Mouse (Mus musculus): ENCODE results near the gene Gripap1. TPM values are rescaled to one million over a fixed set of nuclear protein-coding genes. Genes with fewer than 3 reads are reported as not detected.

The Gripap1 gene
- polyA plus RNA-seq, 2 experiments, result 17.7 to 31.3 TPM

DNA sequence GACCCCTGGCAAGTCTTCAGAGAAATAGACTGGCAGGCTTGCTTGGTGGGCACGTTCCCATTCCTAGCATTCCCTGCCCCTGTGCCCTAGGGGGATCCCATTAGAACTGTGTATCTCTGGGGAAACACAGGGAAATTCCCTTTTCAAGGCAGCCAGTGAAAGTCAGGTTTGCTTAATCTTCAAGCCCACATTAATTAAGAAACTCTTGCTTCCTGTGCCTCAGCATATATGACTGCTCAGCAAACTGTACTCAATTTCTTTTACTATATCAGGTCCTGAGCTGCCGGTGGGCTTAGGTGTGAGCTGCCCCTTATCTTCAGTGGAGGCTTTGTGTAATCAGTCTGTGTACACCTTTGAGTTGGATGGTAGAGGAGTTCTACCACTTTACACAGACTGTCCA, 76.2 kb downstream of the Gripap1 start:
- DNase-seq (ENCODE audit: low read depth in 3 of 3, low spot score in 3 of 3) (no peak), ATAC-seq (ENCODE audit: insufficient read depth) (no peak)
- no peak overlapping the region for H3K27ac ChIP-seq
- peaks cover 0 to 9% of the 10 kb centered on the region in 2 experiments; a peak in 1 of 4 replicates for H3K4me1 ChIP-seq (replicated peaks; ENCODE audit: control insufficient read depth in 2 of 2, insufficient read depth in 2 of 2, low read length in 1 of 2)
- H3K9ac ChIP-seq (replicated peaks), result no peak overlapping the region
- no peak overlapping the region for H3K4me2 ChIP-seq (ENCODE audit: low read depth)
- 53% methylated on average over 2 of the region's 2 CpGs for WGBS (ENCODE audit: insufficient replicate concordance)
- H3K36me3 ChIP-seq (replicated peaks; ENCODE audit: control insufficient read depth, insufficient read depth, low read depth), result peaks cover 9% of the 10 kb centered on the region
- H3K27me3 ChIP-seq (ENCODE audit: control insufficient read depth, insufficient read depth, low read length), result no peaks in the 10 kb centered on the region
- H3K4me3 ChIP-seq (ENCODE audit: insufficient read depth in 1 of 2, low read depth in 2 of 2, low read length in 2 of 2), result no peak overlapping the region
- TF ChIP-seq CTCF (IDR thresholded peaks at IDR 0.05; ENCODE audit: low read depth), result no peak
- TF ChIP-seq EP300 (IDR thresholded peaks at IDR 0.05; ENCODE audit: low read depth), result no peak
- H3K9me3 ChIP-seq (ENCODE audit: control insufficient read depth, low read length), result no peaks in the 10 kb centered on the region

DNA sequence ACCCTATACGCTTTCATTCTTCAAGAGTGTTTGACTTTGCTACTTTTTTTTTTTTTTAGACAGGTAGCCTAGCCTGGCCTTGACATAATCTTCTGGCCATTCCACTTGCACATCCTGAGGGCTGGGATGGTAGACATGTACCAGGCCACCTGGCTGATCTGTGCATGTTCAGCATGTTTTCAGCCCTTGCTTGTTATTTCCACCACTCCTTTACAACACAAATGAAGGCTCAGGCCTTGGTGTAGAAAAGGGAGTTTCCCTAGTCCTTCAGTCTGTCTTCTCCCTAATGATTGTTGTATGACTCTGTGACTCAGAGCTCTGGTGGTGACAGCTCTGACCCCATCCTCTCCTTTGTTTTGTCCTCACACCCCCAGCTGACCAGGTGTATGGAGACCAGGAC, 77.6 kb downstream of the Gripap1 start:
- 82% methylated on average over 1 of the region's 1 CpGs for WGBS (ENCODE audit: insufficient replicate concordance)
- TF ChIP-seq EP300 (IDR thresholded peaks at IDR 0.05; ENCODE audit: low read depth), result no peak
- no peak for TF ChIP-seq CTCF (IDR thresholded peaks at IDR 0.05; ENCODE audit: low read depth)

DNA sequence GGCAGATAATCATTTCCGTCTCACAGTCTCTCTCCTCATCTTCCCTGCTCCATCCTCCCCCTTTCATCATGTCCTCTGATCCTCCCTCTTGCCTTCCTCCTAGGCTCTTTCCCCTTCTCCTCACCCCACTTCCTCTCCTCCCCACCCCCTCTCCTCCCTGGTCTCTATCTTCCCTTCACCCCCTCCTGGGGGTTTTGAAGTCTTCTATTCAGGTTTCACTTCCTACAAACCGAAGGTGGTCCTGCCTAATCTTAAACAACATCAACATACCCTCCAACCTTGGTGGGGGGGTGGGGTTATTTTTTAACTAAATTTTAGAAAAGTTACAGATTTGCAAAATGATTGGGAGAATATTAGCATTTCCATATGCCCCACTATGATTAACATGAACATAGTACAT, 78.9 kb downstream of the Gripap1 start:
- Histone ChIP-seq H3K27me3 (ENCODE audit: control insufficient read depth, insufficient read depth, low read length) (no peaks in the 10 kb centered on the region), H3K9me3 (ENCODE audit: control insufficient read depth, low read length) (no peaks in the 10 kb centered on the region), H3K9ac (replicated peaks) (no peak overlapping the region), H3K4me3 (ENCODE audit: insufficient read depth in 1 of 2, low read depth in 2 of 2, low read length in 2 of 2) (no peak overlapping the region), H3K36me3 (replicated peaks; ENCODE audit: control insufficient read depth, insufficient read depth, low read depth) (peaks cover 20% of the 10 kb centered on the region), H3K4me2 (ENCODE audit: low read depth) (no peak overlapping the region), H3K27ac (no peak overlapping the region), H3K4me1 (replicated peaks; ENCODE audit: control insufficient read depth in 2 of 2, insufficient read depth in 2 of 2, low read length in 1 of 2) (peaks cover 0 to 3% of the 10 kb centered on the region in 2 experiments; a peak in 1 of 4 replicates)
- WGBS (ENCODE audit: insufficient replicate concordance), result 43% methylated on average over 2 of the region's 2 CpGs
- ATAC-seq (ENCODE audit: insufficient read depth) (no peak), DNase-seq (ENCODE audit: low read depth in 3 of 3, low spot score in 3 of 3) (no peak)
- TF ChIP-seq EP300 (IDR thresholded peaks at IDR 0.05; ENCODE audit: low read depth) (no peak), CTCF (IDR thresholded peaks at IDR 0.05; ENCODE audit: low read depth) (no peak)

More for the DNA sequence above, 77.6 kb downstream of the Gripap1 start:
- peaks cover 13% of the 10 kb centered on the region for H3K36me3 ChIP-seq (replicated peaks; ENCODE audit: control insufficient read depth, insufficient read depth, low read depth)
- no peak overlapping the region for H3K4me3 ChIP-seq (ENCODE audit: insufficient read depth in 1 of 2, low read depth in 2 of 2, low read length in 2 of 2)
- ATAC-seq (ENCODE audit: insufficient read depth) (no peak), DNase-seq (ENCODE audit: low read depth in 3 of 3, low spot score in 3 of 3) (no peak)
- H3K27ac ChIP-seq, result no peak overlapping the region
- peaks cover 0 to 3% of the 10 kb centered on the region in 2 experiments; a peak in 1 of 4 replicates for H3K4me1 ChIP-seq (replicated peaks; ENCODE audit: control insufficient read depth in 2 of 2, insufficient read depth in 2 of 2, low read length in 1 of 2)
- no peak overlapping the region for H3K9ac ChIP-seq (replicated peaks)
- no peak overlapping the region for H3K4me2 ChIP-seq (ENCODE audit: low read depth)
- no peaks in the 10 kb centered on the region for H3K9me3 ChIP-seq (ENCODE audit: control insufficient read depth, low read length)
- H3K27me3 ChIP-seq (ENCODE audit: control insufficient read depth, insufficient read depth, low read length), result no peaks in the 10 kb centered on the region

DNA sequence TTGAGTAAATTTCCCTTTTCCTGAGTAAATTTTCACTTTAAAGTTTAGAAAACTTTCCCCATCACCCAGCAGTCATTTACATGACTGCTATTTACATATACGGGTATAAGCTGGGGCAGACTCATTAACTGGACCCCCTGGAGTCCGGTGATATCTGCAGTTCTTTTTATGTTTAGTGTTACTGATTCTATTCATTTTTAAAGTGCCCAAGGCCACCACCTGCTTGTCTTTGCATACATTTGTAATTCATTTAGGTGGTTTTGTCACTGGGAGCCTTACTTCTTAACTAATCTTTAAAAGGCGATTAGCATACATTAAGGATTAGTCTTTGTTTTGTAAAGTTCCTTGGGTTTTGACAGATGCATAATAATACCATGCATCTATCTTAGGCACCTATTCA, 80.3 kb downstream of the Gripap1 start:
- no peak overlapping the region for H3K9ac ChIP-seq (replicated peaks)
- no peak overlapping the region for H3K4me2 ChIP-seq (ENCODE audit: low read depth)
- DNase-seq (ENCODE audit: low read depth in 3 of 3, low spot score in 3 of 3), result no peak
- WGBS (ENCODE audit: insufficient replicate concordance), result 65% methylated on average over 3 of the region's 3 CpGs
- peaks cover 0 to 3% of the 10 kb centered on the region in 2 experiments; a peak in 1 of 4 replicates for H3K4me1 ChIP-seq (replicated peaks; ENCODE audit: control insufficient read depth in 2 of 2, insufficient read depth in 2 of 2, low read length in 1 of 2)
- no peak for ATAC-seq (ENCODE audit: insufficient read depth)
- no peaks in the 10 kb centered on the region for H3K27me3 ChIP-seq (ENCODE audit: control insufficient read depth, insufficient read depth, low read length)
- no peaks in the 10 kb centered on the region for H3K9me3 ChIP-seq (ENCODE audit: control insufficient read depth, low read length)
- no peak overlapping the region for H3K27ac ChIP-seq
- H3K4me3 ChIP-seq (ENCODE audit: insufficient read depth in 1 of 2, low read depth in 2 of 2, low read length in 2 of 2), result no peak overlapping the region
- peaks cover 27% of the 10 kb centered on the region for H3K36me3 ChIP-seq (replicated peaks; ENCODE audit: control insufficient read depth, insufficient read depth, low read depth)
- TF ChIP-seq EP300 (IDR thresholded peaks at IDR 0.05; ENCODE audit: low read depth), result no peak
- no peak for TF ChIP-seq CTCF (IDR thresholded peaks at IDR 0.05; ENCODE audit: low read depth)

MicroRNA genes within 50 kb of the gene (microRNA counts, 519-probe panel; counts per million panel counts)
- 3,761 counts per million, percentile 11 among the panel's probes with 10 or more counts for microRNA mmu-miR-1198

Small RNA genes lying within 50 kb of the gene (microRNA-seq; reads per million reads assigned to microRNA genes)
- gene Mir1198, result 38.5 reads per million, percentile 38 among the genes with 10 or more reads in this experiment

Other genes with a start within 250 kb of the Gripap1 start
- gene Foxp3, start 216.1 kb upstream of the Gripap1 start, polyA plus RNA-seq (2012; rRNA removed), result not detected in 2 replicates
- gene Foxp3, start 216.1 kb upstream of the Gripap1 start, polyA plus RNA-seq (2014; fragmentation: Nextera tagmentation; extraction: Ambion mirVana), result not detected in 2 replicates
- gene Ppp1r3f, start 215.5 kb upstream of the Gripap1 start, polyA plus RNA-seq (2012; rRNA removed), result 0.42 and 0.56 TPM in 2 replicates
- gene Ppp1r3f, start 215.5 kb upstream of the Gripap1 start, polyA plus RNA-seq (2014; fragmentation: Nextera tagmentation; extraction: Ambion mirVana), result 0.06 TPM in 2 replicates
- 9.0 TPM in 2 replicates for gene Ccdc22, start 184.2 kb upstream of the Gripap1 start, polyA plus RNA-seq (2012; rRNA removed)
- gene Ccdc22, start 184.2 kb upstream of the Gripap1 start, polyA plus RNA-seq (2014; fragmentation: Nextera tagmentation; extraction: Ambion mirVana), result 16.7 and 19.0 TPM in 2 replicates
- 0.04 and 0.06 TPM in 2 replicates for gene Cacna1f, start 182.7 kb upstream of the Gripap1 start, polyA plus RNA-seq (2012; rRNA removed)
- gene Cacna1f, start 182.7 kb upstream of the Gripap1 start, polyA plus RNA-seq (2014; fragmentation: Nextera tagmentation; extraction: Ambion mirVana), result 0.03 and 0.11 TPM in 2 replicates
- 0.34 and 0.39 TPM in 2 replicates for gene Syp, start 151.3 kb upstream of the Gripap1 start, polyA plus RNA-seq (2012; rRNA removed)
- 0.05 and 0.25 TPM in 2 replicates for gene Syp, start 151.3 kb upstream of the Gripap1 start, polyA plus RNA-seq (2014; fragmentation: Nextera tagmentation; extraction: Ambion mirVana)
- gene Prickle3, start 132.5 kb upstream of the Gripap1 start, polyA plus RNA-seq (2012; rRNA removed), result 1.2 and 1.3 TPM in 2 replicates
- 0.34 and 1.0 TPM in 2 replicates for gene Prickle3, start 132.5 kb upstream of the Gripap1 start, polyA plus RNA-seq (2014; fragmentation: Nextera tagmentation; extraction: Ambion mirVana)
- gene Plp2, start 118.4 kb upstream of the Gripap1 start, polyA plus RNA-seq (2012; rRNA removed), result 27.3 and 43.1 TPM in 2 replicates
- 29.0 and 31.0 TPM in 2 replicates for gene Plp2, start 118.4 kb upstream of the Gripap1 start, polyA plus RNA-seq (2014; fragmentation: Nextera tagmentation; extraction: Ambion mirVana)
- 0.02 and 0.04 TPM in 2 replicates for gene Magix, start 108.5 kb upstream of the Gripap1 start, polyA plus RNA-seq (2012; rRNA removed)
- gene Magix, start 108.5 kb upstream of the Gripap1 start, polyA plus RNA-seq (2014; fragmentation: Nextera tagmentation; extraction: Ambion mirVana), result 0.20 TPM in 1 of 2 replicates, not detected in the other
- gene Gpkow, start 92.6 kb upstream of the Gripap1 start, polyA plus RNA-seq (2012; rRNA removed), result 4.4 and 7.0 TPM in 2 replicates
- gene Gpkow, start 92.6 kb upstream of the Gripap1 start, polyA plus RNA-seq (2014; fragmentation: Nextera tagmentation; extraction: Ambion mirVana), result 12.6 and 14.6 TPM in 2 replicates
- 11.8 and 12.1 TPM in 2 replicates for gene Wdr45, start 75.4 kb upstream of the Gripap1 start, polyA plus RNA-seq (2012; rRNA removed)
- gene Wdr45, start 75.4 kb upstream of the Gripap1 start, polyA plus RNA-seq (2014; fragmentation: Nextera tagmentation; extraction: Ambion mirVana), result 7.5 and 10.0 TPM in 2 replicates
- gene Gm45208, start 67.5 kb upstream of the Gripap1 start, polyA plus RNA-seq (2012; rRNA removed), result 0.09 and 0.18 TPM in 2 replicates
- gene Gm45208, start 67.5 kb upstream of the Gripap1 start, polyA plus RNA-seq (2014; fragmentation: Nextera tagmentation; extraction: Ambion mirVana), result not detected in 2 replicates
- gene Praf2, start 61.3 kb upstream of the Gripap1 start, polyA plus RNA-seq (2012; rRNA removed), result 4.3 and 5.7 TPM in 2 replicates
- 4.0 and 6.6 TPM in 2 replicates for gene Praf2, start 61.3 kb upstream of the Gripap1 start, polyA plus RNA-seq (2014; fragmentation: Nextera tagmentation; extraction: Ambion mirVana)
- 1.4 and 2.0 TPM in 2 replicates for gene Ccdc120, start 38.9 kb upstream of the Gripap1 start, polyA plus RNA-seq (2012; rRNA removed)
- 1.5 and 2.3 TPM in 2 replicates for gene Ccdc120, start 38.9 kb upstream of the Gripap1 start, polyA plus RNA-seq (2014; fragmentation: Nextera tagmentation; extraction: Ambion mirVana)
- gene Tfe3, start 27.2 kb upstream of the Gripap1 start, polyA plus RNA-seq (2012; rRNA removed), result 4.6 and 4.7 TPM in 2 replicates
- gene Tfe3, start 27.2 kb upstream of the Gripap1 start, polyA plus RNA-seq (2014; fragmentation: Nextera tagmentation; extraction: Ambion mirVana), result 5.7 and 7.3 TPM in 2 replicates
- 0.37 and 0.43 TPM in 2 replicates for gene Kcnd1, start 32.5 kb downstream of the Gripap1 start, polyA plus RNA-seq (2012; rRNA removed)
- 0.19 TPM in 2 replicates for gene Kcnd1, start 32.5 kb downstream of the Gripap1 start, polyA plus RNA-seq (2014; fragmentation: Nextera tagmentation; extraction: Ambion mirVana)
- gene Otud5, start 51.6 kb downstream of the Gripap1 start, polyA plus RNA-seq (2012; rRNA removed), result 30.0 and 30.4 TPM in 2 replicates
- 26.9 and 28.8 TPM in 2 replicates for gene Otud5, start 51.6 kb downstream of the Gripap1 start, polyA plus RNA-seq (2014; fragmentation: Nextera tagmentation; extraction: Ambion mirVana)
- 2.8 and 2.9 TPM in 2 replicates for gene Pim2, start 88.5 kb downstream of the Gripap1 start, polyA plus RNA-seq (2012; rRNA removed)
- 2.3 and 2.4 TPM in 2 replicates for gene Pim2, start 88.5 kb downstream of the Gripap1 start, polyA plus RNA-seq (2014; fragmentation: Nextera tagmentation; extraction: Ambion mirVana)
- gene Slc35a2, start 94.3 kb downstream of the Gripap1 start, polyA plus RNA-seq (2012; rRNA removed), result 13.1 and 13.6 TPM in 2 replicates
- 6.6 and 6.7 TPM in 2 replicates for gene Slc35a2, start 94.3 kb downstream of the Gripap1 start, polyA plus RNA-seq (2014; fragmentation: Nextera tagmentation; extraction: Ambion mirVana)
- gene Pqbp1, start 109.5 kb downstream of the Gripap1 start, polyA plus RNA-seq (2012; rRNA removed), result 27.3 and 41.4 TPM in 2 replicates
- 28.4 and 28.5 TPM in 2 replicates for gene Pqbp1, start 109.5 kb downstream of the Gripap1 start, polyA plus RNA-seq (2014; fragmentation: Nextera tagmentation; extraction: Ambion mirVana)
- 18.2 and 18.6 TPM in 2 replicates for gene Timm17b, start 109.6 kb downstream of the Gripap1 start, polyA plus RNA-seq (2012; rRNA removed)
- 105 and 109 TPM in 2 replicates for gene Timm17b, start 109.6 kb downstream of the Gripap1 start, polyA plus RNA-seq (2014; fragmentation: Nextera tagmentation; extraction: Ambion mirVana)
- not detected in 2 replicates for gene Gm10491, start 118.1 kb downstream of the Gripap1 start, polyA plus RNA-seq (2012; rRNA removed)
- gene Gm10491, start 118.1 kb downstream of the Gripap1 start, polyA plus RNA-seq (2014; fragmentation: Nextera tagmentation; extraction: Ambion mirVana), result not detected in 2 replicates
- gene Gm10490, start 119.8 kb downstream of the Gripap1 start, polyA plus RNA-seq (2012; rRNA removed), result not detected in 2 replicates
- not detected in 2 replicates for gene Gm10490, start 119.8 kb downstream of the Gripap1 start, polyA plus RNA-seq (2014; fragmentation: Nextera tagmentation; extraction: Ambion mirVana)
- 0.19 TPM in 1 of 2 replicates, not detected in the other for gene Pcsk1n, start 130.1 kb downstream of the Gripap1 start, polyA plus RNA-seq (2012; rRNA removed)
- 0.08 TPM in 1 of 2 replicates, not detected in the other for gene Pcsk1n, start 130.1 kb downstream of the Gripap1 start, polyA plus RNA-seq (2014; fragmentation: Nextera tagmentation; extraction: Ambion mirVana)
- gene Eras, start 138.8 kb downstream of the Gripap1 start, polyA plus RNA-seq (2012; rRNA removed), result 0.05 TPM in 1 of 2 replicates, not detected in the other
- gene Eras, start 138.8 kb downstream of the Gripap1 start, polyA plus RNA-seq (2014; fragmentation: Nextera tagmentation; extraction: Ambion mirVana), result not detected in 2 replicates
- 10.8 and 11.9 TPM in 2 replicates for gene Hdac6, start 158.1 kb downstream of the Gripap1 start, polyA plus RNA-seq (2012; rRNA removed)
- 7.9 and 8.8 TPM in 2 replicates for gene Hdac6, start 158.1 kb downstream of the Gripap1 start, polyA plus RNA-seq (2014; fragmentation: Nextera tagmentation; extraction: Ambion mirVana)
- 112 and 113 TPM in 2 replicates for gene Gata1, start 188.3 kb downstream of the Gripap1 start, polyA plus RNA-seq (2012; rRNA removed)
- gene Gata1, start 188.3 kb downstream of the Gripap1 start, polyA plus RNA-seq (2014; fragmentation: Nextera tagmentation; extraction: Ambion mirVana), result 105 and 126 TPM in 2 replicates
- gene Glod5, start 228.7 kb downstream of the Gripap1 start, polyA plus RNA-seq (2012; rRNA removed), result not detected in 2 replicates
- not detected in 2 replicates for gene Glod5, start 228.7 kb downstream of the Gripap1 start, polyA plus RNA-seq (2014; fragmentation: Nextera tagmentation; extraction: Ambion mirVana)

All from liver, embryonic 14.5 days (tissue).